Mouse (Mus musculus) liver, adult 2 months (tissue): ENCODE measurements around the gene Aknad1.

Source experiments
- CTCF ChIP-seq: fragments of 200-500 bp; IDR thresholded peaks from 2 replicates; pipeline ENCODE4 v1.5.1; 2011; ENCODE audit warnings: low read depth, low read length, control low read depth
- POLR2A ChIP-seq: fragments of 200-500 bp; IDR thresholded peaks from 2 replicates; pipeline ENCODE4 v1.6.1; 2011; ENCODE audit warnings: low read length, control low read depth; ENCODE audit not compliant: insufficient read depth; ENCODE audit errors: extremely low read depth

DNA sequence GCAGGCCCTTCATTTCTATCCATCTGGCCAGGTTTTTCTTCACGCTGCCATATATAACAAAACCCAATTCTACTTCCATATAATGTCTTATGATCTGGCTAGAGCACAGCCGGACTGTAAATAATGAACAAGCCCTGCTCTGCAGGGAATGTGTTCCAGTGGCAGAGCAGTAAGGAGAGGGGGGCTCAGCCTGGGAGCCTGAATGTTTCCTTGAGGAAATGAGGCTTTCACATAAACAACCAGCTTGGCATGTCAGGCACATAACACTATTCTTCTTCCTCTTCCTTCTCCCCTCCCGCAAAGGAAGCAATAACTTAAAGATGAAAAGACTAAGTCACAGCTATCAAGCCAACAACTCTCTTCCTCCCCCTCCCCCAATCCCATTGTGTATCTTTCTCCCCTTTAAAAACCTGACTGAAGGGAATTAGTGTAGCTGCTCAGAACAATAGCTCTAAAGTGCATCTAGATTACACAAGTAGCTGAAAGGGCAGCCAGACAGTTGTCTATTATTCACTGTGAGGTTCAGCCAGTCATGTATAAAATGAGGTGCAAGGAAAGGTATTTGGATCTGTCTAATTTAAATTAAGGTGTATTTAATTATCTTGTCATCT is 26.3 kb upstream of the Aknad1 start:
- TF ChIP-seq CTCF (no peak), POLR2A (no peak)
